Mouse (Mus musculus): Measurements from ENCODE around the gene Vps13a.

The Vps13a gene

GRCm38 (mm10) chr19:16579656-16580260, 201.0 kb downstream of the Vps13a start:
- no peak for DNase-seq (ENCODE audit: low spot score in 2 of 2)

- no peak for DNase-seq (ENCODE audit: low spot score in 2 of 2)
Measured at GRCm38 (mm10) chr19:16576790-16577189, 203.9 kb downstream of the Vps13a start.

Measured in urinary bladder, adult 18-20 months (tissue).